Mouse (Mus musculus) adipocyte (in vitro differentiated cells): ENCODE measurements around the gene Zfp423.

Experiments
- DNase-seq: peaks from one replicate; pipeline ENCODE4 v3.0.0-alpha.2; 2016; ENCODE audit warnings: low spot score

The Zfp423 gene

DNA sequence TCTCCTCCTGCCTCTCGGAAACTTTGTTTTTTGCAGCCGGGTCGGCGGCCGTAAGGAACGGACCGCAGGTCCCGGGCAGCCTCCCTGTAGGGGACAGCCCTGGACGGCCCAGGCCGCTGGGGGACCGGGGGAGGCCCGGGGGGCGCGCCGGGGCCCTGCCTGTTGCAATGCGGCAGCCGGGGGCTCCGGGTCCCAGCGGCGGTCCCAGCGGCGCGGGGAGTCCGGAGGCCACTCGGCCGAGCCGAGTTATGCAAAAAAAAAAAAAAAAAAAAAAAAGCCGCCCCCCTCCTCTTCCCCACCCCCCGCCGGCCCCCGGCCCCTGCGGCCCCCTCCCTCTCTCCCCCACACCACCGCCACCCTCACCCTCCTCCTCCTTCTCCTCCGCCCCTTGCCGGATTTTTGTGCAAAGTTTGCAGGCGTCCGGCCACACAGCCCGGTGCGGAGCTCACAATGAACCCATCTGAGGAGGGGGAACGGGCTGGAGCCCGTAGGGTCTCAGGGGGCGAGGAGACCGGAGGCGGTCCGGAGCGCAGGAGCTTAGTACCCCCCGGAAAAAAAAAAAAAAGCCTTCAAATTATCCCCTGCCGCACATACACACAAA lies at the start of gene Zfp423:
Gene Zfp423 (minus strand): TSS at position 276 of the 601 bp plus-strand sequence.
- DNase-seq: peak; percentile 64

DNA sequence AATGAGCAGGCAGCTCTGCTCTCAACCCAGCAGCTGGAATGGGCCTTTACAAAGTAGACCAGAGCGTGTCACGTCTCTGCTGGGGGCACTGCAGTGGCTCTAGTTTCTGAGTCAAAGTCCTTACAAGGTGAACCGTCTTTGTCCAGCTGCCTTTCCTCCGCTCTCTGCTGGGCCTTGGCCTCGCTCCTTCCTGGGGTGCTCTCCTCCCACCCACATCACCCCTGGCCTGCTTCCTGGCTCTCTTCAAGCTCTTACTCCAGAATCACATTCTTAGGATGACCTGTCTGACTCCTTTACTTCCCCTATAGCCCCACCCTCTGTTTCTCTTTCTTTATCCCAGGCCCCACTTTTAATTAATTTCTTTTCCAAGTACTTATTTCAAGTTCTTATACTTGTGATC lies 47.4 kb upstream of the Zfp423 start:
- DNase-seq: no peak

DNA sequence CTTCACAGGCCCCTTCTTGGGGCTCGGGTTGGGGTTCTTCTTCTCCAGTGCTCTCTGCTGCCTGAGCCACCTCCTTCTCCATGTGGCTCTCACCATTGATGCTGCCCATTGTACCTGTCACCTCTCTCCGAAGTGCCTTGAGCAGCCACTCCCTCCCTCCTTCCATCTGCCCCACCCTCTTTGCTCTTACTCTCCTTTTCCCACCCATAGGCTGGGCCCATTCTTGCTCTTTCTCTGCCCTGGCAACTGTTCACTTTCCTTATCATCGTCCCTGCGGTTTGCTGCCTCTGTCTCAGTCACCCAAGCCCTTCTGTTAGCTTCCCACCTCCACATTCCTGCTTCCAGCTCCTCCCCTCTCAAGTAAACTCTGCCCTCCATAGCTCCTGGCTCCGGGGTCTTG lies 25.4 kb upstream of the Zfp423 start:
- DNase-seq: no peak

DNA sequence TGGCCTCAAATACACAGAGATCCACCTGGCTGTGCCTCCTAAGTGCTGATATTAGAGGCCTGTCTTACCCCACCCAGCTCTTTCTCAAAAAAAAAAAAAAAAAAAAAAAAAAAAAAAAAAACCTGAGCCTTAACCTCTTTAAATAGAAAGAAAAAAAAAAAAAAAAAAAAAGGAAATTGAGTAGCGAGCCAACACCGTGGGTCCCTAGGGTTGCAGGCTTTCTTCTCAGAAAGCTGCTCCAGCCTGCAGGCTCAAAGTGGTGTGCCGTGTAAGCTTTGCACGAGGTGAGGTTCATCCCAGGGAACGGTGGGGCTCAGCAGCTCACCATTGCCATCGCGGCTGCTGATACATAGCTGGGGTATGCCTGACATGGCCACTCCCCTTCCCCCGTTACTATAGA lies 24.6 kb upstream of the Zfp423 start:
- DNase-seq: no peak

DNA sequence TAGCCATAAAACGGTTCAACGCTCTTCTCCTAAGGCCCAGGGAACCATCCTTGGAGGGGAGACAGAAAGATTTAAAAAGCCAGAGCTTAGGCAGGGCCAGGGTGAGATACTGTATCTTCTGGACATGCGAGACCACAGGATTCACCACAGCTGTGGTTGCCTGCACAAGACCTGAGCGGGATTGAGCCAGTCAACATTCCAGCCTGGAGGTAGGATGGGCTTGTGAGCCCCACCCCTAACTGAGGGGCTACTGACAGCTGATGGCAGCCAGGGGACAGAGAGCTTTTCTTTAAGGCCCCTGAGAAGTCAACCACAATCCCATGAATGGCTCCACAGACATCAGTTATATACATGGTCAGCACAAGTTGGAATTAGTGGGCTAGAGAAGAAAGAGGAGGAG lies 23.5 kb upstream of the Zfp423 start:
- DNase-seq: no peak

DNA sequence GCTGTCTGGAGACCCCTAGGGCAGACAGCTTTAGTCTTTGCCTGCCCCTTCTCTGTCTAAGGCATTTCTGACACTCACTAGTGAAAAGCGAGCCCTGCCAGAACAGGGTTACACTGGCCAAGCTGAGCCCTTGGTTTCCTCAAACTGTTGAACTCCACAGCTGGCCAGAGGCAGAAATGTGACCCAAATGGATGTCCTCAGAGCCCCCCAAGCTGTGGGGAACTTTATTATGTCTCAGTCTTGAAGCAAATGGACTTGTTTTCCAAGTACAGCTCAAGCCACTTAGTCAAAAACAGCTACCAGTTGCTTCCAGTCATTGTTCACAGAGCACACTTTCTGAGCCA lies 16.0 kb upstream of the Zfp423 start:
- no peak for DNase-seq

DNA sequence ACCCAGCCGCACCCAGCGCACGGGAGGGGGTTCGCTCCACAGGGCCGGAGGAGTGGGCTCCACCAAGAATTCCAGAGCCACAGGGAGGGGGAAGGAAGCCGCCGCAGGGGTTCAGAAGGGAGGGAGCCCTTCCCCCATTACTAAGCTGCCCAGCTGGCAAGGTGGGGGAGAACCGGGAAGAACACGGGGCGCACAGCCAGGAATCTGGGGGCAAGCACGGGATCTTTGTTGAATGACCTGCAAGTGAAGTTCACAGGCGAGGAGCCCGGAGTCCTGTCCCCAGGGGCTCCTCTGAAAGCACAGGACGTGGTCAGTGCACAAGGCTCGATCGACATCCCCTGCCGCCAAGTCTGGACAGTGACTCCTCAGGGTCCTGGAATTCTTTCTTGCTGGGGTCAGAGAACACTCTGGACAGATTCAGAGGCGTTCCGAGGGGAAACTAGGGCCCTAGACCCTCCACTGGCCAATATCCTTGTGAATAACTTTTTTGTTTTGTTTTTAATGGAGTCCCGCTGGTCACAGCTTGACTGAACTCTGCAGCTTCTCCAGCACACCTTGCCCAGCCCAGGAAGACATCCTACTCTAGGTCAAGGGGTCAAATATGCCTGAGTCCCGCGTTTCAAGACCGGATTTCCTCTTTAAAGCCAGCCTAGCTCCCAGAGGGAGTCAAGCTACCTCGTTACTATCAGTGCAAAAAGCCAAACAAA lies 15.5 kb upstream of the Zfp423 start:
- no peak for DNase-seq

DNA sequence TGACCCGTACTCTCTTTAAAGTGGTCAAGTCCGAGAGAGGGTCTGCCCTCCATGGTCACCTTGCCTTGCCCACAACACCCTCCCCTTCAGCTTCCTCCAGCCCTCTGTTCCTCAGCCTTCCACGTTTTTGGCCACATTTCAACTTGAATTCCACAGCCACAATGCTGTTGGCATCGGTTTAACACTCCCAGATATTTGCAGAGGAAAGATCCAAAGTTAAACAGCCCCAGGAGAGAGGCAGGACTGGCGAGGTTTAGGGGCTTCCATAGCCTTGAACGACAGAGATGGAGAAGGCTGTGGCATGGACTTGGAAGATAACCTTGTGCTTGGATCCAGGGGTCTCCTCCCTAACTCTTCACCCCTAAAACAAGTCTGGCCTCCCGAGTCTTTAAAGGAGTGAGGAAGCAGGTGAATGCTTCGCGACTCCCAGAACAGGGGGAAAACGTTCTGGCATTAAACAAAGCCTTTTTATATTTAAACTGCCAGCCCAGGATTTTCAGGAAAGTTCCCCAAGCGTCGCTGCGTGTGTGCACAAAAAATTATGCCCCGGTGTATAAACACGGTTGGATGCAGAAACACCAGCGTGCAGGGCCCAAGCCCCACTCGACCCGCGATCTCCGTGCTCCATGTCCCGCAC lies 14.8 kb upstream of the Zfp423 start:
- DNase-seq: peak; percentile 59

DNA sequence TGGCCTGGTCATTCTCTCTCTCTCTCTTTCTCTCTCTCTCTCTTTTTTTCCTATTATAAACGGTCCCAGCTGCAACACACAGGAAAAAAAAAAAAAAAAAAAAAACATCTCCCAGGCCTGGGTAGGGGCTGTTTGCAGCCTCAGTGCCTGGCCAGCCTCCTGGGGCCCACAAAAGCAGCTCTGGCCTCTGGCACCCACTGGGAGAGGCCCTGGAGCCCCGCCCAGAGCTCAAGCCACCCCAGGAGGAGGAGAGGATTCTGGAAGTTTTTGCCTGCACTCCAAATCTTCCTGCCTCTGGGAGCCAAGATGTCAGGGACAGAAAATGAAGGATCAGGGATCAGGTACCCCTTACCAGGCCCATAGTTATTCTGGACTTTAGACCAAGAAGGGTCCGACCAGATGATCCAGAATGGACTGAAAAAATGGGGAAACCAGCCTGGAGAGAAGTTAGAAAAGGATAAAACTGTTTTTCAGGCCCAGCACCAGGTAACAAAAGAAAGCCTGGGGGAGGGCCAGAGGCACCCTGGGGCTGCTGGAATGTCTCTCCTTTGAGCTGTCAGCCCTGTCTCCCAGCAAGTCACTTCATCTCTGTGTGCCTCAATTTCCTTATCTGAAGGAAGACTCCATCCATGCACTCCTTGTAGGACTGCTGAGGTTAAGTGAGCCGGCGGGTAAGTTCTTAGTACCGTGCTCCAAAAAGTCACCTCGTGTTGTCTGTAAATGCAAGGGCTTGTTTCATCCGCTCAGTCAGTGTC lies 8.6 kb upstream of the Zfp423 start:
- DNase-seq: peak; percentile 70

DNA sequence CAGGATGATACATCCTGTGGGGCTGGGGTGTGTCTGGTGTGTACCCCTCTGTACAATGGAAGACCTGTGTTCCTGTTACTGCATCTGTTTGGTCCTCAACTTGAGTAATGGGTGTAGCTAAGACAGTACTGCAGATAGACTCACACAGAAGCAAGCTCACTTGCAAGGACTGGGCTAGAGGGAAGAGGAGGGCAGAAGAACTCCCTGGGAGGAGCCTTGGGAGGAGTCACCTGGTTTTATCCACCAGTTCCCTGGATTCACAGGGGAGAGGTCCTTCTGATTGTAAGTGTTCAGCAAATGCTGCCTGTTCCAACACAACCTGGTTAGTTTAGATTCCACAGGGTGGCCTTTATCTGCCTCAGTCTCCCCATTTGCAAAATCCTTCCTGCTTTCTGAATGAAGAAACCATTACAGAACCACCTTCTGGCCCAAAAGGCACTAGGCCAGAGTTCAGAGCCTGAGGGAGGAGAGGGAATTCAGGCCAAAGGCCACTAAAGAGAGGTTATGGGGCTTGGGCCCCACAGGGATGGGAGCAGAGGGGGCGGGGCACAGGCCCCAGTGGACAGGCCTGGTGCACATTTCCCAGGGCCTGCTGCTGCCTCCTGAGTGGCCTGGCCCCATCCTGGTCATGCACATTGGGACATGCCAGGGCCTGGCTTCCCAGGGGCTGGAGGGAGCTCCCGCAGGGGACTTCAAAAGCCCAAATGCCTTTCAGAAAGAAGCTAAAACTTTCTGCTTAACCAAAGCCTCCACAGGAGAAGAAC lies 7.8 kb upstream of the Zfp423 start:
- peak; percentile 92 for DNase-seq

DNA sequence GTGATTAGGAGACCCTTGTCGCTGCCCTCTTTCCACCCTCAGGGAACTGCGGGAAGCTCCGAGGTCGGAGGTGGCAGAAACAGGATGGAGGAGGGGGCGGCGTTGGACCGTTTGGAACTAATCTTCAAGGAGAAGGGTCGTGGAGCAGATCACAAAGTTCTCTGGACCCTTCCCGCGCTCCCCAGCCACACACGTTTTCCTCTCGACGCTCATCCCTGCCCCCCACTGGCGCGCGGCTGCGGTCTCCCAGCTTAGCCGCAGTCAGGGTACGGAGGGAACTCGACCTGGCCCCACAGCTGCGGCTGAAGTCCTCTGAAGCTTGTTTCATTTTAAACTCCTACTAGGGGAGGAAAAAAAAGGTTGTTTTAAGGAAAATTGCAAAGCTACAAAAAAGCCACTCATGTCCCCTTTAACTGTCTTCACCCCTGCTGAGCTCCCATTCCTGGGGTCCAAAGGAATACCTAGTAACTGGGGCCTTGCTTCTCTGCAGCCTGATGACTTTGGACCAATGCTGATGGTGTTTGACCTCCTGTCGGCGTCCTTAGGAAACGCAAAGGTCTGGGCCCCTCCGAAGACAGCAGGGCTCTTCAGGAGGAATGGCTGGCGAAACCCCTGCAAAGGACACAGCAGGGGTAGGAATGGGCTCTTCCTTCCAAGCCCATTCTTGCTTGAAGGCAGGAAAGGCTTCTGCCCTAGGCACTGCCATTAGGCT lies 3.3 kb upstream of the Zfp423 start:
- no peak for DNase-seq

DNA sequence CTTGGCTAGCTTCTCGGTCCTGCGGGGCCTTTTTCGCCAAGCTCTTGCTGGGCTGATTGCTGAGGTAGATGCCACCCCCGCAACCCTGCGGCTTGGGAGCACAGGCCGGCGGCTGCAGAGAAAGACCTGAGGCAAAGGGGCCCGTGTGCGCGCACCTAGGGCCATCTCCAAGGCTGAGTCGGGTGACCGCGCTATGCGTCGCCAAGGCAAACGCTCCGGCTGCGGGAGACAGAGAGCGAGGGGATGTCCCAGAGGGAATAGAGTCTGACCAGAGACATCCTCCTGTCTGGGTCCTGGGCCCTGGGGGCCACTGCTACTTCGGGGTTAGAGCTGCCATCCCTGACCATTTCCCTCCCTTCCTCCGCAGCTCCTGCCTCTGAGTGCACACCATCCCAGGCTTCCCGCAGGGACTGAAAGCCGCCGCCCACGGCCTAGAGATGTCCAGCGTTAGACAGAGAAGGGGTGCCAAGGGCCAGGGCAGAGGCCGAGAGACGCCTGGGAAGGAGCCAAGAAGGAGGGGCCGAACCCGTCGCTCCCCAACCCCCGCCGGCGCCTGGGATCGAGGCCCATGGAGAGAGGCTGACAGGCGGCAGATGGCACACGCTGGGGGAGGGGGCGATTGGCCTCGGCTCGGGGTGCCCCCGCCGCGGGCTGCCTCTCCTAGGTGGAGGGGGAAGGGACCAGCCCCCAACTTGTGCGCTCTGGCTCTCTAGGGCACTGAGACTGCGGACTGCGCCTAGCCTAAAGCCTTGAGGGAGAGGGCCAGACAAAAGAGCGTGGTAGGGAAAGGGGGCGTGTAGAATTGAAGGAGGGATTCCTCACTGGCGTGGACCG lies 2.5 kb upstream of the Zfp423 start:
- DNase-seq: no peak

DNA sequence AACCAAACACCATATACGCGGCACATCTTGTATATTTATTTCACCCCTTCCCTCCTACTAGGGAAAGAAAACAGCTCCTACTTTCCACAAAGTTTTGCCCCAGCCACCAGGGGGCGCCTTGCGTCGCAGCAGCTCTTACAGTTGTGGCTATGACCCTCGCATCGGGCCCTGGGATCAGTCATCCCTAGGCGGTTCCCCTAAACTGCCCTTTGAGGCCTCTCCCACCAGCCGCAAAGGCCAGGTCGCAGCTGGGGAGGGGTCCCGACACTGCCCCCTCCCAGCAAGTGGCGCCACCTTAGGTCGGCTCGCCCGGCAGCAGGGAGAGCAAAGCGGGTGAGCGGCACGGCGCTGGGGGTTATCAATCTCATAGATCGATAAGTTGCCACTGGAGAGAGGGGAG lies 1.7 kb upstream of the Zfp423 start:
- DNase-seq: no peak

DNA sequence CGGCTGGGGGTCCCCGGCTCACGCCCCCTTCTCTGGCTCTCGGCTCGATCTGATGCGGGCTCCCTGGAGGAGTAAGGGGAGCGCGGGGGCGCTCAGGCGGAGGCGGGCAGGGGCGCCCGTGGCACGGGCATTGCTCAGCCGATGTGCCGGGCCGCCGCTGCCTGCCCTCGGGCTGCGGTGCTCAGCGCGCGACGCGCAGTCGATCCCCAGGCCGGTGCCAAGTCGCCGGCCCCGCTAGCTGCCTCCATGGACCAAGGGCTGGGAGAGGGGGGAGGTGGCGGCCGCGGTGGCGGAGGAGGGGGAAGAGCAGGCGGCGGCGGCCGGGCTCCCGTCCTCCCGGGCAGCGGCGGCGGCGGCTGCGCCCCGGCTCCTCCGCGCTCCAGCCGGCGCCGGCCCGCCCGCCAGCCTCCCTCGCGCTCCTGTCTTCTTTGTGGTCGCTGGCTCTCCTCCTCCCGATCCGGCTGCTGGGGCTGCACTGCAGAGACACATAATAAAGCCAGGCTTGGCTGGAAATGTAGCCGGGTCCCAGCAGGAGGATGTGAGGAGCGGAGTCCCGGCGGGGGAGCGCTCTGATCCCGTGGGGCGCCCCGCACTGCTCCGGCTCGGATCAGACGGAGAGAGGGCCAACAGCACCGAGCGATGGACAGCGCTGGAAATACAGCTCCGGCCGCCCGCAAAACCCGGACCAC lies 810 bp upstream of the Zfp423 start:
- DNase-seq: peak; percentile 61

DNA sequence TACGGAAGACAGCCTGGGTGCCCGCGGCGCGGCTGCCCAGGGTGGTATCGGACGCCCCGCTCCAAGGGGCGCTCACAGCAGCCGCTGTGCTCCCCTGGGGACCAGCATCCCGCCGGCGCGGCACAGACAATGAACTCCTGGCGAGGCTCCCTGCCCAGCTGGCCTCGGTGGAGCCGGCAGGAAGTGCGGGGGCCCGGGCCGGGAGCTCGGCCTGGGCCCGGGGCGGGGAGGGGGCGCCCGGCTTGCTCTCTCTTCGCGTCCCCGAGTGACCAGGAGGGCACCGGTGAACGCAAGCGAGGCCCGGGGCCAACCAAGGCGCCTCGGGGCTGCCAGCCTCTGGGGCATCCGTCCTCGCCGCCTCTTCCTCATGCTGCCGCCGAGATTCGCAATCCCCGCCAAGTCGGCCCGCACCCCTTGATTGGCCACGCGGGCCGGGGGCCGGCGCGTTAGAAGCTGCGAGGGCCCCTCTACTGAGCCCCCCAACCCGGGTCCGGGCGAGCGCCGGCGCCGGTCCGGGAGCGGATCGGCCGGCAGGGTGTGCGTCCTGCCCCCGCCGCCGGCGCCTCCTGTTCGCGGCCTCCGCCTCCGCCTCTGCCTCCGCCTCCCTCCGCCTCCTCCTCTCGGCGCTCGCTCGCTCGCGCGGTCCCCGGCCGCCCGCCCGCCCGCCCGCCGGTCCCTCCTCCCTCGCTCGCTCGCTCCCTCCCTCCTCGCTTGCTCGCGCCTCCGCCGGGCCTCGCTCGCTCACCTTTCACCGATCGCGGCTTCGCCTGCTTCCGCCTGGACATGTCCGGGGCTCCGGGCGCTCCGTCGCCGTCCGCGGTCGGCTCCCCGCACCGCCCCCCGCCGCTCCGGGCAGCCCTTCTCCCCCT lies 710 bp downstream of the Zfp423 start:
- peak; percentile 80 for DNase-seq

DNA sequence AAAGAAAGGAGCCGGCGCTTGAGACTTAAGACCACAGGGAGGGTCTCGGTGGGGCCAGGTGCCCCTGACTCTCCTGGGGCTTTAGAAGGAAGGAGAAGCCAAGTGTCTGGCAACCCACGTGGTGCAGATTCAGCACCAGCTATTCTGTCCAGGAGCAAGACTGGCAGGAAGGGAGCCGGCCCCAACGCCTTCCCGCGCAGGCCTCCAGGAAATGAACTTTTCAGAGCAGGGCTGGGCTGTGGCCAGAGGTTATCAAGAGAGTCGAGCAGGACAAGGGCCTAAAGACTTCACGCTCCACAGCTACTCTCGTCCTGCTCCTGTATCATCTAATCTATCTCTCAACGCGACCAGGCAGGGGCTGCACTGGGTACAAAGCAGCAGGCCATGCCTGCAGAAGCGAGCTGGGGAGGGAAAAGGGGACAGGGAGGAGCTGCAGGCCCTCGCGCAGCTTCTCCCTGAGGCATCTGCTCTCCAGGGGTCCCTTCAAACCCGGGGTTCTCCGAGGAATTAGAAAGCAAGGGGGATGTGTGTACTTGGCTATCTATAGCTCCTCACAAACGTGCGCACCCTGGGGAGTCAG lies 1.4 kb downstream of the Zfp423 start:
- DNase-seq: peak; percentile 76

DNA sequence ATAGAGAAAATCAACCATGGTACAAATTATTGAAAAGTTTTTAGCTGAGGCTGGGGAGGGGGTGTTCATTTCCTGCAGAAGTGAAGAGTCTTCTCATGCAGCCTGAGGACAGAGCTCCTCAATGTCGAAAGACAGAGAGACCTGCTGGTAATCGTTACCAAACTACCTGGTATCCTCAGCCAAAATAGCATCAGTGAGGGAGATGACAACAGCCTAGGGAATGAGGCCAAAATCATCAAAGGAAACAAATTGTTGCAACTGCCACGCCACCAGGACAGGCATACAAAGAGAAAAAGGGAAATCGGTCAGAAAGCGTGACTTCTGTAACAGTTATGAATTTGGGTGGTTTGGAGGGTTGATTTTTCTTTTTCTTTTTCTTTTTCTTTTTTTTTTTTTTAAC lies 3.4 kb downstream of the Zfp423 start:
- peak; percentile 74 for DNase-seq

DNA sequence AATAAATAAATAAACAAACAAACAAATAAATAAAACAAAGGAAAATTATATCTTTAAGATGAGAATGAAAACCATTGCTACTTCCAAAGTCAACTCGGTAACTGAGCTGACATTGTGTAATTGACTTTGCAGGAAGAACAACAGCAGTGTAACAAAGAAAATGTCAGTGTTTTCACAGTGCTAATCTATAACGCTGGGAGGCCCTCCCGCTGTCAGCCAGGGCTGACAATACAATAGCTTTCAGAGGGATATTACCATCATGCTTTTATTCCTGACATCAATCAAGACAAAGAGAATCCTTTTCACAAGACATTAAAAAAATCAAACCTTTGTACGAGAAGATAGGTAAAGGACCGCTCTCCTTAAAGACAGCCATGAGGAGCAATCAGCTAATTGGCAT lies 5.9 kb downstream of the Zfp423 start:
- DNase-seq: no peak

DNA sequence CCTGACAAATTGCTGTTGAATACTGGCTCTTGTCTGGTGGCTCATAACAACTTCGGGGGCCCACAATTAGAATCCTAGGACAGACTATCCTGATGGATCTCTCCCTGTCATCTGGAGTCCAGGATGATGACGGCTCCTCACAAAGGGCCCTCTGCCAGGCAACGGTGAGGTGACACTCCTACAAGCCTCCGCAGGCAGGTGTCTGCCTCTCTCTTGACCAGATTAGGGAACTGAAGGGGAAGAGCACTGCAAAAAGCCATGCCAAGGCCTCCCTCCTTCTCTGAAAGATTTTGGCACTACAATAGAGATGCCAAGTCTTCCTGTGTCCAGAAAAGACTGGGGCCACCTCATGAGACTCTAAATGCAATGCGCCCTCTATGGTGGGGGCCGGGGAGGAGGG lies 7.1 kb downstream of the Zfp423 start:
- DNase-seq: no peak
